Mouse (Mus musculus) midbrain, postnatal 0 days (tissue): ENCODE measurements around the gene Dlgap4. TPM values are rescaled to one million over a fixed set of nuclear protein-coding genes. Genes with fewer than 3 reads are reported as not detected.

Experiments
- ATAC-seq: fragments of 200-750 bp; cut with Nextera tagmentation; 2 replicates; pipeline ENCODE4 v1.8.0; 2017; ENCODE audit warnings: moderate number of reproducible peaks, mild to moderate bottlenecking, moderate TSS enrichment, moderate library complexity; ENCODE audit not compliant: low FRiP score
- DNase-seq: peaks from one replicate; pipeline ENCODE4 v3.0.0-alpha.2; 2015; ENCODE audit warnings: low spot score
- H3K27ac ChIP-seq: fragments of 300-500 bp; sonication (generic); 2 replicates; pipeline ENCODE4 v1.5.1; 2014; ENCODE audit warnings: low read depth, mild to moderate bottlenecking, low read length, mixed read lengths
- H3K27me3 ChIP-seq: fragments of 300-500 bp; sonication (generic); 2 replicates; pipeline ENCODE4 v1.6.1; 2014; ENCODE audit warnings: low read length, control low read depth, mixed read lengths; ENCODE audit not compliant: insufficient read depth
- H3K36me3 ChIP-seq: fragments of 300-500 bp; sonication (generic); 2 replicates; pipeline ENCODE4 v1.6.1; 2014; ENCODE audit warnings: low read length, control low read depth, mixed read lengths; ENCODE audit not compliant: insufficient read depth
- H3K4me1 ChIP-seq: fragments of 300-500 bp; sonication (generic); 2 replicates; pipeline ENCODE4 v1.6.1; 2014; ENCODE audit warnings: mild to moderate bottlenecking, control low read depth, antibody characterized with exemption, low read length, mixed read lengths; ENCODE audit not compliant: insufficient read depth
- H3K4me2 ChIP-seq: fragments of 300-500 bp; sonication (generic); 2 replicates; pipeline ENCODE4 v1.6.1; 2014; ENCODE audit warnings: low read depth, mild to moderate bottlenecking, low read length, mixed read lengths; ENCODE audit not compliant: poor library complexity, severe bottlenecking
- H3K4me3 ChIP-seq: fragments of 300-500 bp; sonication (generic); 2 replicates; pipeline ENCODE4 v1.5.1; 2014; ENCODE audit warnings: low read depth, mild to moderate bottlenecking, low read length, moderate library complexity
- H3K9ac ChIP-seq: fragments of 300-500 bp; sonication (generic); replicated peaks from 2 replicates; pipeline ENCODE4 v1.6.1; 2014; ENCODE audit warnings: mild to moderate bottlenecking, low read length, moderate library complexity, mixed read lengths; ENCODE audit not compliant: poor library complexity, severe bottlenecking
- H3K9me3 ChIP-seq: fragments of 300-500 bp; sonication (generic); 2 replicates; pipeline ENCODE4 v1.6.1; 2016; ENCODE audit warnings: low read length, control low read depth
- CTCF ChIP-seq: IDR thresholded peaks from 2 replicates; pipeline ENCODE4 v1.5.1; 2016; ENCODE audit warnings: antibody characterized with exemption, mild to moderate bottlenecking
- WGBS: fragments of 180-500 bp; shearing (Covaris S2); extraction: QIAGEN DNeasy Blood & Tissue Kit; methylation state at CpG from one replicate; pipeline ENCODE4 v1.1.7; 2014; 5-methylcytosine and 5-hydroxymethylcytosine counted together
- polyA plus RNA-seq: library from polyadenylated mRNA; unstranded; fragments of >200 nt; fragmentation: Nextera tagmentation; extraction: Ambion mirVana; gene quantifications from 2 replicates; pipeline ENCODE4 v1.2.1, GENCODE M21; 2015
- total RNA-seq: library from RNA; depleted of rRNA; stranded (reverse); fragments of >200 nt; gene quantifications from 2 replicates; pipeline ENCODE4 v1.2.3, GENCODE M21; 2014

Dlgap4 gene
- total and polyA plus RNA-seq, 2 experiments from 2014 or later, result 240 to 246 TPM

GRCm38 (mm10) chr2:156630288-156630687 lies 16.8 kb downstream of the Dlgap4 start:
- Histone ChIP-seq H3K9ac (no peak overlapping the region), H3K4me3 (no peak overlapping the region), H3K27me3 (no peaks in the 10 kb centered on the region), H3K27ac (no peak overlapping the region), H3K4me2 (no peak overlapping the region), H3K36me3 (no peaks in the 10 kb centered on the region), H3K4me1 (no peaks in the 10 kb centered on the region), H3K9me3 (no peaks in the 10 kb centered on the region)
- peak; percentile 36 for TF ChIP-seq CTCF
- ATAC-seq, result no peak
- 67% methylated on average over 1 of the region's 1 CpGs for WGBS
- no peak for DNase-seq

GRCm38 (mm10) chr2:156632721-156633120 lies 19.2 kb downstream of the Dlgap4 start:
- TF ChIP-seq CTCF, result no peak
- no peaks in the 10 kb centered on the region for H3K27me3 ChIP-seq
- H3K4me1 ChIP-seq, result no peaks in the 10 kb centered on the region
- H3K4me2 ChIP-seq, result no peak overlapping the region
- no peak overlapping the region for H3K27ac ChIP-seq
- no peaks in the 10 kb centered on the region for H3K9me3 ChIP-seq
- H3K9ac ChIP-seq, result no peak overlapping the region
- no peak overlapping the region for H3K4me3 ChIP-seq
- ATAC-seq, result no peak
- WGBS, result 88% methylated on average over 9 of the region's 9 CpGs
- no peaks in the 10 kb centered on the region for H3K36me3 ChIP-seq
- no peak for DNase-seq

- DNase-seq, result no peak
- H3K4me2 ChIP-seq, result no peak overlapping the region
Measured at GRCm38 (mm10) chr2:156635091-156635490, 21.6 kb downstream of the Dlgap4 start.

GRCm38 (mm10) chr2:156641141-156641540 lies 27.6 kb downstream of the Dlgap4 start:
- DNase-seq (no peak), ATAC-seq (no peak)
- Histone ChIP-seq H3K4me1 (no peaks in the 10 kb centered on the region), H3K27me3 (no peaks in the 10 kb centered on the region), H3K4me2 (no peak overlapping the region), H3K4me3 (no peak overlapping the region), H3K36me3 (no peaks in the 10 kb centered on the region), H3K9me3 (no peaks in the 10 kb centered on the region), H3K27ac (no peak overlapping the region), H3K9ac (no peak overlapping the region)
- TF ChIP-seq CTCF, result no peak
- 38% methylated on average over 2 of the region's 2 CpGs for WGBS

More at GRCm38 (mm10) chr2:156635091-156635490, 21.6 kb downstream of the Dlgap4 start:
- no peaks in the 10 kb centered on the region for H3K27me3 ChIP-seq
- no peak for TF ChIP-seq CTCF
- H3K9ac ChIP-seq, result no peak overlapping the region
- no peaks in the 10 kb centered on the region for H3K36me3 ChIP-seq
- WGBS, result 85% methylated on average over 9 of the region's 9 CpGs
- H3K4me1 ChIP-seq, result no peaks in the 10 kb centered on the region
- no peak overlapping the region for H3K4me3 ChIP-seq
- no peaks in the 10 kb centered on the region for H3K9me3 ChIP-seq
- no peak for ATAC-seq
- no peak overlapping the region for H3K27ac ChIP-seq

GRCm38 (mm10) chr2:156642931-156643330 lies 29.4 kb downstream of the Dlgap4 start:
- Histone ChIP-seq H3K4me3 (no peak overlapping the region), H3K36me3 (no peaks in the 10 kb centered on the region), H3K27me3 (no peaks in the 10 kb centered on the region), H3K27ac (no peak overlapping the region), H3K4me1 (no peaks in the 10 kb centered on the region), H3K9me3 (no peaks in the 10 kb centered on the region), H3K9ac (no peak overlapping the region), H3K4me2 (no peak overlapping the region)
- DNase-seq, result no peak
- no peak for TF ChIP-seq CTCF
- WGBS, result 28% methylated on average over 4 of the region's 4 CpGs
- no peak for ATAC-seq

GRCm38 (mm10) chr2:156643406-156643805 lies 29.9 kb downstream of the Dlgap4 start:
- DNase-seq, result no peak
- no peak overlapping the region for H3K27ac ChIP-seq
- H3K4me3 ChIP-seq, result no peak overlapping the region
- H3K9ac ChIP-seq, result no peak overlapping the region
- no peaks in the 10 kb centered on the region for H3K27me3 ChIP-seq
- H3K4me2 ChIP-seq, result no peak overlapping the region
- TF ChIP-seq CTCF, result no peak
- H3K9me3 ChIP-seq, result no peaks in the 10 kb centered on the region
- no peaks in the 10 kb centered on the region for H3K4me1 ChIP-seq
- H3K36me3 ChIP-seq, result no peaks in the 10 kb centered on the region
- no peak for ATAC-seq
- 45% methylated on average over 3 of the region's 3 CpGs for WGBS
